Mouse (Mus musculus) olfactory bulb, adult 2 months (tissue): ENCODE results near the gene Adat1. TPM values are rescaled to one million over a fixed set of nuclear protein-coding genes. Genes with fewer than 3 reads are reported as not detected.

Experiments used
- H3K27ac ChIP-seq: fragments of 200-500 bp; 2 replicates; pipeline ENCODE4 v1.5.1; 2012; ENCODE audit warnings: low read depth, low read length; ENCODE audit not compliant: insufficient read depth
- H3K4me1 ChIP-seq: fragments of 200-500 bp; 2 replicates; pipeline ENCODE4 v1.6.1; 2012; ENCODE audit warnings: low read length; ENCODE audit not compliant: control insufficient read depth, insufficient read depth
- H3K4me3 ChIP-seq: fragments of 200-500 bp; 2 replicates; pipeline ENCODE4 v1.5.1; 2012; ENCODE audit warnings: mild to moderate bottlenecking, low read depth, low read length, moderate library complexity; ENCODE audit not compliant: insufficient read depth
- CTCF ChIP-seq: fragments of 200-500 bp; IDR thresholded peaks from 2 replicates; pipeline ENCODE4 v1.5.1; 2012; ENCODE audit warnings: low read depth, mild to moderate bottlenecking, low read length, moderate library complexity; ENCODE audit not compliant: insufficient read depth
- POLR2A ChIP-seq: fragments of 200-500 bp; IDR thresholded peaks from 2 replicates; pipeline ENCODE4 v1.6.1; 2012; ENCODE audit warnings: mild to moderate bottlenecking, low read depth, low read length, moderate library complexity; ENCODE audit not compliant: insufficient read depth
- WGBS: fragments of 180-500 bp; shearing (Covaris S2); methylation state at CpG from one replicate; pipeline ENCODE4 v1.1.7; 2018; 5-methylcytosine and 5-hydroxymethylcytosine counted together
- polyA plus RNA-seq: library from polyadenylated mRNA; stranded (reverse); fragments of >200 nt; gene quantifications from 2 replicates; pipeline ENCODE4 v1.2.4, GENCODE M21; 2012; ENCODE audit warnings: low replicate concordance; ENCODE audit not compliant: missing spikeins, insufficient read depth, insufficient read length

The Adat1 gene
- polyA plus RNA-seq, 1 experiment = 148 TPM

DNA sequence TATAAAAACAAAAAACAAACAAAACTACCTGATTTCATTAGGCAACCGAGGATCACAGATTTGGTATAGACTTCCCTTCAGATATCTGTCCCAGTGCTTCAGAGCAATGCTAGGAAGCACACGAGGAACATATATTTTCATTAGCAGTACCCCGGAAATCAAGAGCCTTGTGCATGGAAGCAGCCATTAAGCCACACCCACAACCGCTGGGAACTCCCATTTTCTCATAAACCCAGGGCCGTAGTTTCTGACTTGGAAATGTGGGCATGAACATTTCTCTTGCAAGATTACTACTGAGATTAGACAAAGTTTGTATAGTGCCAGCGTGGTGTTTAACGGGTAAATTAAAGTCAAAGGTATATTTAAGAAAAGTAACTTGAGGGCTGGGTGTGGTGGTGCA lies 17.5 kb upstream of the Adat1 start:
- WGBS = 94% methylated on average over 7 of the region's 7 CpGs

DNA sequence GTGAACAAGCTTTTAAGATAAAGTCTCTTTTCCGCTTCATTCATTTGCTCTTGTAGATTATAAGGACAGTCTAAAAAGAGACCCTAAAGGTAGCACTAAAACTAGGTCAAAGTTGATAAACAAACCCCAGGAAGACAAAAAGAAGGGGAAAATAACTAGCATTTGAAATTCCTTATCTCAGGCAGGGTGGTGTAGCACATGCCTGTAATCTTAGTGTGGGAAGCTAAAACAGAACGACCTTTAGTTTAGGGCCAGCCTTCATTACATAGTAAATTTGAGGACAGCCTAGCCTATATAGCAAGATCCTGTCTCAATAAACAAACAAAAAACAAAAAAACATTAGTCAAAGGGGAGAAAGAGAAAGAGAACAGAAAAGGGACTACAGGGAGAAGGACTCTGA lies 15.6 kb upstream of the Adat1 start:
- 95% methylated on average over 2 of the region's 2 CpGs for WGBS
- no peaks in the 10 kb centered on the region for H3K4me1 ChIP-seq
- no peak for TF ChIP-seq POLR2A
- no peak for TF ChIP-seq CTCF
- no peak overlapping the region for H3K27ac ChIP-seq
- no peak overlapping the region for H3K4me3 ChIP-seq

More for the DNA sequence above, 17.5 kb upstream of the Adat1 start:
- no peak overlapping the region for H3K4me3 ChIP-seq
- H3K4me1 ChIP-seq = peaks cover 5% of the 10 kb centered on the region
- H3K27ac ChIP-seq = no peak overlapping the region
- TF ChIP-seq CTCF (no peak), POLR2A (no peak)

DNA sequence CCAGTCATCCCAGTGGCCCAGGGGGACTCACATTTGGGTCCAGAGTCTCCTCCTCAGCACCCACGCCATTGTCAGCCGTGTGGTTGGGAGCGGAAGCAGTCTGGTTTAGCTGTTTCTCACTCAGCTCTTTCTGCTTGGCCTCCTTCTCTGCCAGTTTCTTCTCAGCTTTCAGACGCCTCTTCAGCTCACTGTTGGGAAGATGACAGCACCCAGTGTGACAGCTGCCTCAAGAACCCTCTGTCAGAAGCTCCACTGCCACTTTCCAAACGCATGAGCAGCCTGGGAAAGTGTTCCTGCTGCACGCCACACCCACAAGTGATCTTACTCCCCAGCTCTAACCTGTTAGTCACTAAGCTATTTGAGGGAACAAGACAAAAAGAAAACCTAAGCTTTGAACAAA lies 13.5 kb upstream of the Adat1 start:
- TF ChIP-seq CTCF (no peak), POLR2A (no peak)
- Histone ChIP-seq H3K27ac (no peak overlapping the region), H3K4me1 (no peaks in the 10 kb centered on the region), H3K4me3 (no peak overlapping the region)
- WGBS = 84% methylated on average over 6 of the region's 6 CpGs

DNA sequence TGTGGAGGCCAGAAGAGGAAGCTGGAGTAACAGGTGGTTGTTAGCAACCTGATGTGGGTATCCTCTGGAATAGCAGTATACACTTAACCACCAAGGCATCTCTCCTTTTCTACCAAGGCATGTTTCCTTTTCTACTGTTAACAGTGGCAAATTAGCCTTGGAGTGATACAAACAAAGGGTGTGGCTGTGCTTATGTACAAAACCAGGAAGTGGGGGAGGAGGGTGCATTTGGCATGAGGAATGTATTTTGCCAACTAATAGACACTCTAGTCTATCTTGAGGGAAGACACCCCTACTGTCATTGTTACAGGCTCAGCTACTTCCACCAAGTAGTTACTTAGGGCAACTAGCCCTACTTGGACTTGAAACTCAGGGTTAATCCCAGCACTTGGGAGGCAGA lies 12.7 kb upstream of the Adat1 start:
- Histone ChIP-seq H3K4me3 (no peak overlapping the region), H3K27ac (no peak overlapping the region), H3K4me1 (no peaks in the 10 kb centered on the region)
- TF ChIP-seq POLR2A (no peak), CTCF (no peak)

DNA sequence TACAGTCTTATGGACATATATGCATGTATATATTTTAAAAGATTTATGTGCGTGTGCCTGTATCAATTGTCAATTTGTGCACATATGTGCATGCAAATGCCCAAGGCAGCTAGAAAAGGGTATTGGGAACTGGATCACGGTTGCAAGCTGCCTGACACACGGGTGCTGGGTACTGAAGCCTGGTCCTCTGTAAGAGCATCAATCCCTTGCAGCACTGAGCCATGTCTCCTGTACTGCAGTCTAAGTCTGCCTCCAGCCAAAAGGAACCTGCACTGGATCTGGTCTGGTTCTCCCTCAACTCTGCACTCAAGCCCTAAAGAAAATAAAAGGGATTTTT lies 569 bp upstream of the Adat1 start:
- WGBS = 67% methylated on average over 3 of the region's 3 CpGs
- no peak overlapping the region for H3K27ac ChIP-seq

DNA sequence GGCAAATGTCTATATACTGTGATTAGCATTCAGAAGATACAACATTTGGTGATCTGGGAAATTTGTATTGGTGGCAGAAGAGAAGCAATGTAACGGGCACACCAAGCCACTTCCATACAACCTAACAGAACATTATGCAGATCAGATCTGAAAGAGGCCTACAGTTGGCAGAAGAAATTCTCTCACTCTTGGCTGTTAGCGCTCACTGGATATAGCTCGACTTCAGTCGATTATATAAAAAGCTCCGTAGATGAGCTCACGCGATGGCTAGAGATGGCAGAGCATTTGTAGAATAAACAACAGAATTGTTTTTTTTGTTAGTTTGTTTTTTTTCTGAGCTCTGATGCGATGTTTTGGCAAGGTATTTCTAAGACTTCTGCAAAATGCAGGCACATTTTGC lies 824 bp downstream of the Adat1 start:
- TF ChIP-seq POLR2A (no peak), CTCF (no peak)
- no peak overlapping the region for H3K4me3 ChIP-seq
- no peak overlapping the region for H3K27ac ChIP-seq
- 34% methylated on average over 8 of the region's 8 CpGs for WGBS
- H3K4me1 ChIP-seq = no peaks in the 10 kb centered on the region

More for the DNA sequence above, 569 bp upstream of the Adat1 start:
- TF ChIP-seq CTCF (no peak), POLR2A (no peak)
- Histone ChIP-seq H3K4me1 (no peaks in the 10 kb centered on the region), H3K4me3 (no peak overlapping the region)

DNA sequence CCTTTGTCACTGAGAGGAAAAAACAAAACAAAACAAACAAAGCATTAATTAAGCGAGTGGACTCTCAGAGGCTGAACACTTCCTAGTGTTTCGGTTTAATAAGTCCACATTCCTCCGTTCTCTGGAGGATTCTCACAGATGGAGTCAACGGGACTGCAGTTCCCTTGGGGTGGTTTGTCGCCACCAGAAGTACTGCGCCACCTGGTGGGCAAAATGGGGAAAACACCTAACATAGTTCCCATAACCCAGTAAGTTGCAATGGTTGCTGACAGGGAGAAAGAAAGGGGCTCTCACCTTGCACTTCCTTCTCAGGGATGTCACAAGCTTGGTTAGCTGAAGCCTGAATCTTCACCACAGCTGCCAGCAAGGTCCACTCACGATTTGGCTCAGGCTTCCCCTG lies 2.2 kb downstream of the Adat1 start:
- H3K4me3 ChIP-seq = no peak overlapping the region
- 5% methylated on average over 7 of the region's 7 CpGs for WGBS
- TF ChIP-seq CTCF (peak; percentile 42; the same call in 1 of the 2 replicates), POLR2A (no peak)
- no peak overlapping the region for H3K27ac ChIP-seq
- H3K4me1 ChIP-seq = peaks cover 5% of the 10 kb centered on the region; the same call in 1 of the 2 replicates

DNA sequence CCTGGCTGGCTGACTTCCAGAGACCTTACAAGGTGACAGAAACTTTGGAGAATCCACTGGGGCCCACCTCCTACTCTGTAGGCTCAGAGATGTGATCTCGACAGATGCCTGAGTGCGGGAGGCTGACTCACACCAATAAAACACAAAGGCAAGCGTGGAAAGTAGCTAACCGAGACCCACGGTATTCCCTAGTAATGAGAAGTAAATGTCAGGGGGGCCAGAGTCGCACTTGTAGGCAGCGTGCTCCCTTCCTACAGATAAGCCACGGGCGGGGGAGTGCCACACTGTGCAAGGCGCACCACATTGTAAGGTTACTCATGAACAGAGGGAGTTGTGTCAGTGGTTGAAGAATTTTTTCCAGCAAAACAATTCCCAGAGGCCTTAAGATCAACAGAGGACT lies 7.6 kb downstream of the Adat1 start:
- Histone ChIP-seq H3K27ac (0 out of 2 replicates have a peak overlapping the region, but pooled peaks have one; percentile 32), H3K4me3 (no peak overlapping the region), H3K4me1 (peaks cover 26% of the 10 kb centered on the region)
- WGBS = 49% methylated on average over 10 of the region's 10 CpGs
- TF ChIP-seq POLR2A (no peak), CTCF (no peak)

DNA sequence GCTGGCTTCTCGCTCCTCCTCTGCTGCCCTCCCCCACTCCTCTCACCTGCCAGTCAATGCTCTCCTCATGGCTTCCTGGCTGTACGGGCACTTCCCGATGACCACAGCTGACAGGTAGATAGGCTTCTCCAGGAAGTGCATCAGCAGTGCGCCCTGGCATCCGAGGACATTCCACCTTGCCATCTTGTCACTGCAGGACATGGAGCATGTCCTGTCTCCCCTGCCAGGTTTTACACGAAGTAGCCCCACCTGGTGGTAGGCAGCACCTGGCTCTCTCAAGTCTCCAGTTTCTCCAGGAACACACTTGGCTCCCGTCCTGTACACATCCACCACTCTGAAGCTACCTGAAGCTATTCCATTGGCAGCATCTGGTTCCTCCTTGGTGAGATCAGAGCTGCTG lies 10.0 kb downstream of the Adat1 start:
- peaks cover 26% of the 10 kb centered on the region for H3K4me1 ChIP-seq
- 65% methylated on average over 7 of the region's 7 CpGs for WGBS
- TF ChIP-seq POLR2A = no peak
- TF ChIP-seq CTCF = no peak
- H3K27ac ChIP-seq = peak overlapping the region; percentile 81
- H3K4me3 ChIP-seq = no peak overlapping the region

DNA sequence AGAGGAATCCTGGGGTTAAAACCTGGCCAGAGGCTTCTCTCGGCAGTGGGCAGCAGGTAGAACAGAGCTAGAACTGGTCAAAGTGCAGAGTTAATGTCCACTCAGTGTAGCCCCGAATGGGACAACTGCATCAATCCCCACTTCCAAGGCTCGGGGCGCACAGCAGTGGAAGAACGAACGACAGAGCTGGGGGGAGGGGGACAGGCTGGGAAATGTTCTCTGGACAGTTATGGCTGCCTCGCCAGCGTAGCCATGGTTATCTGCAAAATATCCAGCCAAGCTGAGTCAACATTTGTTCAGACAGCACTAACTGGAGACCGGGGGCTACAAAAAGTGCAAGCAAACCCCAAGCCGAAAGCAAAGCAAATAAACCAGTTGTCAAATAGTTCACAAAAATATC lies 14.0 kb downstream of the Adat1 start:
- TF ChIP-seq CTCF = no peak
- TF ChIP-seq POLR2A = no peak
- Histone ChIP-seq H3K4me3 (no peak overlapping the region), H3K4me1 (peaks cover 10% of the 10 kb centered on the region), H3K27ac (no peak overlapping the region)
- 73% methylated on average over 10 of the region's 10 CpGs for WGBS
